Mouse (Mus musculus) left cerebral cortex, adult 2 months (tissue): Measurements from ENCODE around the gene Mmachc. TPM values are rescaled to one million over a fixed set of nuclear protein-coding genes. Genes with fewer than 3 reads are reported as not detected.
A peak's percentile ranks its signal among the peaks of the same experiment; 100 is the strongest.
"Not testable (repeated sequence)": the region's sequence is repeated elsewhere in the genome, so short reads cannot be mapped to it uniquely, and the experiment has no call there.

ENCODE experiments used
- DNase-seq, 2 experiments: peaks; one replicate each; pipeline ENCODE4 v3.0.0; 2021 to 2022; ENCODE audit warnings: low spot score in 2 of 2, mixed read lengths in 1 of 2; ENCODE audit errors: extremely low spot score in 1 of 2
- H3K27ac ChIP-seq: fragments of 200-600 bp; 2 replicates; pipeline ENCODE4 v1.8.1; 2022
- H3K4me3 ChIP-seq: fragments of 200-600 bp; 2 replicates; pipeline ENCODE4 v1.8.1; 2022
- CTCF ChIP-seq: fragments of 200-600 bp; IDR thresholded peaks from 2 replicates; pipeline ENCODE4 v1.8.1; 2022; ENCODE audit warnings: antibody characterized with exemption, mild to moderate bottlenecking, moderate library complexity
- intact Hi-C: fragments of 180-260 bp; cut with DNase I; formaldehyde crosslinking; loops from one replicate; pipeline ENCODE4 v1.15.1; 2025
- total RNA-seq, 2 experiments: library from RNA; stranded (reverse); gene quantifications; 2 replicates each; pipeline ENCODE4 v1.2.3; 2021

Gene Mmachc
- total RNA-seq, 2 experiments from 2014 or later = 15.2 to 15.4 TPM

DNA sequence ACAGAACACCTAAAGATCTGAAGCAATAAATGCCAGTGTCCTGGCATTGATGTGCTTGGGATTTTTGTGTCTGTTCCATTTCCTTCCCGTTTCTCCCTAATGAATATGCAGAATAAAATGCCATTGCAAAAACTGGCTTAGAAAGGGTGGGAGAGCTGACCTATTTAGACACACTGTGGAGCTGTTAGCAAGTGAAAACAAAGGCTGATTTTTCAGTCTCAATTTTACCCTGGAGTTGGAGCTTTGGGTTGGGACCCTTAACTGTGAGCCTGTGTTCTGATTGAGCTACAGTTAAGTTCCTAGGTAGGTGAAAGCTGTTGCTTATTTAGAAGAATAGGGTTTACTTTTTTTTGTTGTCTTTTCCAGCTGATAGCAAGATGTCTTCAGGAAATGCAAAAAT is 21.2 kb downstream of the Mmachc start:
- H3K4me3 ChIP-seq = peak overlapping the region; percentile 72
- DNase-seq = no peak
- intact Hi-C loops = no loop called here
- H3K27ac ChIP-seq = peak overlapping the region; percentile 57
- no peak for TF ChIP-seq CTCF

DNA sequence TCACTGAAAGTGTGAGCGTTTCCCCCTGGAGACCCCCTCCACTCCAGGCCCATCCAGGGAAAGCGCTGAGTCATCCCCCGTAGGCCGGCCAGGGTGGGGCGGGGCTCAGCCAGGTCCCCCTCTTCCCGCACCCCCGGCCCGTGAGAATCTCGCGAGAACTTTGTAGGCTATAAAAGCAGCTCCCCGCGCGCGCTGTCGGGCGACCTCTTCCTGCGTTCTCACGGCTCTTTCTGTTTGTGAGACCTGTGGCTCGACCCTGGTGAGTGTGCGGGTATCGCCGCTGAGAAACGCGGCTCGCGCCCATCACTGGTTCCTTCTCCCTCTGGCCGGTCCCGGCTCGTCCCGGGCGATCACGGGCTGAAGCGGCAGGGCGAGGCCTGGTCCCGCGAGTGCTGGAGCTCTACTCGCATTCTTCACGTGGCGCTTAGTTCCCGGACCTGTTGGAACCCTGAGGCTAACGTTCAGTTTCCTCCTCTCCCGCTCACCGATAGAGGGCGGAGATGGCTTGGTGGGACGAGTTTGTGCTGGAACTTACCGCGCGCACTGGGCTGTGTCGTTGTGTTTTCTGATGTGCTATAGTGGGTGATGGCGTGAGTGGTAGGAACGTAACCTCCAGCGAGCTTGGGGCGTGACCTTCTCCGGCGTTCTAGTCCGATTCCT is 22.7 kb downstream of the Mmachc start, which contains the start of gene Prdx1:
Gene Prdx1, plus strand, starts transcription at position 143 of the 660 bp plus-strand sequence.
- DNase-seq = peak; percentile 86 to 90
- intact Hi-C loops = loop anchor here (2.0 kb wide), 1 partner anchor 35 kb away; the partner anchor contains the start of gene Akr1a1
- peak within 1 kb of the TSS; percentile 93 for H3K27ac ChIP-seq
- peak within 1 kb of the TSS; percentile 72 for H3K4me3 ChIP-seq
- peak; percentile 79 for TF ChIP-seq CTCF

DNA sequence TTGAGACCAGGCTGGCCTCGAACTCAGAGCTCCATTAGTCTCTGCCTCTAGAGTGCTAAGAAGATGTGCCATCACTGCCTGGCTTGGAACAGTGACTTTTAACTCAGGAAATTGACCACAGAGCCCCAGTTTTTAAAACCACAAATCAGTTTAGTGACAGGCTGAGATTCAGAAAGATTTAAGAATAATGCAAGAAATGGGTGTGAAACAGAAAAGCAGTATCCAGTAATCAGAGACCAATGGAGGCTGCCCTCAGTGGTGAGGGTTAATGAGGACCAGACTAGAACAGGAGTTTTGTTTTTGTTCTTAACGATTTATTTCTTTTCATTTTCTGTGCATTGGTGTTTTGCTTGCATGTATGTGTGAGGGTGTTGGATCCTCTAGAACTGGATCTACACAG is 23.5 kb downstream of the Mmachc start:
- intact Hi-C loops = loop anchor here (2.0 kb wide), 1 partner anchor 34 kb away; the partner anchor contains the start of gene Akr1a1
- Histone ChIP-seq H3K4me3 (no peak overlapping the region), H3K27ac (peak overlapping the region; percentile 93)
- TF ChIP-seq CTCF = no peak
- no peak for DNase-seq

DNA sequence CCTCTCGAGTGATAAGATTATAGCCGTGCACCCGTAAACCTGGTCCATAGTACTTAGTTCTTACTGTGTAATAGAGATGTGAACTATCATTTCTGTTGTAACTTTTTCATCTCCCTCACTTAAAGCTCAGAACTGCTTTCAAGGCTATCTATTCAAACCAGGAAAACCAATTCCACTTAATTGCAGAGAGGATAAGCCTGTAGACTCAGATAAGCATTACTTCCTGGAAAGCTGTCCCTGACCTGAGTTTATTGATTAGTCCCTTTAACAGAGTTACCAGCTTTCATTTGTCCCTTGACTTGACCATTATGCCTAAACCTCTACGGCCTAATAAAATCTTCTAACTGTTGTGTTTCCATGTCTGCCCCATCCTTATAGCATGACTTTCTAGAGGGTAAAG is 24.2 kb downstream of the Mmachc start:
- no peak overlapping the region for H3K27ac ChIP-seq
- TF ChIP-seq CTCF = no peak
- intact Hi-C loops = loop anchor here (2.0 kb wide), 1 partner anchor 33 kb away; the partner anchor contains the start of gene Akr1a1
- no peak for DNase-seq
- H3K4me3 ChIP-seq = no peak overlapping the region

DNA sequence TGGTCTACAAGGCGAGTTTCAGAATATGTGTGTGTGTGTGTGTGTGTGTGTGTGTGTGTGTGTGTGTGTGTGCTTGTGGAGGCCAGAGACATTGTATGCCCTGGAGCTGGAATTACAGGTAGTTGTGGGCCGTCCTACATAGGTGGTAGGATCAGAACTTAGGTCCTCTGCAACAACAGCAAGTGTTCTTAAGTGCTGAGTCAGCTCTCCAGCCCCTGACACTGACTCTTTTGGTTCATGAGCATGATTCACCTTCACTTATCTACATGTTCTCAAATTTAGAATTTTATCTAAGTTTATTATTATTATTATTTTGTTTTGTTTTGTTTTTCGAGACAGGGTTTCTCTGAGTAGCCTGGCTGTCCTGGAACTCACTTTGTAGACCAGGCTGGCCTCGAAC is 27.7 kb downstream of the Mmachc start:
- intact Hi-C loops, DNase-seq, H3K4me3 ChIP-seq, H3K27ac ChIP-seq: not testable (repeated sequence)

DNA sequence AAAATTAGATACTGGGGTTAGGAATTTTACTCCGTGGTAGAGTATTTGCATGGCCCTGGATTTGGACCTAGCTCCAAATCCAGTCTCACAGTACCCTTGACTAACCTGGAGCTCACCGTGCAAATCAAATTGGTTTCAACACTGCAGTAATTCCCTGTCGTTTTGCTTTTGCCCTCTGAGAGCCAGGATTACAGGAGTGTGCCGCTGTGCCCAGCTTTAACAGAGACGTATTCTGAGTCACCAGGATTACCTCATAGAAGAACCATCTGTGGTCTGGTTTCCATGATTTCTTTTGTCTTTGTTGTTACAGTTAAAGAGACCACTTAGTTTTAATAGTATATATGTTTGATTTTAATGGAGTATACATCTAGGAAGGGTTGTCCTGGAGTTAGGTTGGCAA is 29.1 kb downstream of the Mmachc start:
- Histone ChIP-seq H3K4me3 (no peak overlapping the region), H3K27ac (no peak overlapping the region)
- no peak for DNase-seq
- TF ChIP-seq CTCF = no peak
- intact Hi-C loops = no loop called here

DNA sequence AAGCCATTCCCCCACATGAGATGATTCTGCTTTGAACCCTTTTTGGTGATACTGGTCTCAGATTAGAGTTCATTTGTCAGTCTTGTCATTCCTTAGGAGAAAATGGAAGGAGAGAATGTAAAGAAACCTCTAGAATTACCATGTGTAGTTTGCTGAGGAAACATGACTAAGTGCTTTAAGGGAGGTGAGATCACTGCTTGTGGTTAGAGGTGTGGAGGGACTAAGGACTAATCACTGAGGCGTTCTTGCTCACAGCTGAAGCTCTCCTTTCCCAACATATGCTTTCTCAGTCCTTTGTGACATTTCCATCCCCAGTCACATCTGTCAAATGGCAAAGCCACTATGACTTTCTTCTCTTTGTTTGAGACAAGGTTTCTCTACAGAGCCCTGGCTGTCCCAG is 30.4 kb downstream of the Mmachc start:
- TF ChIP-seq CTCF = no peak
- H3K4me3 ChIP-seq = no peak overlapping the region
- DNase-seq = no peak
- H3K27ac ChIP-seq = no peak overlapping the region
- intact Hi-C loops = no loop called here

DNA sequence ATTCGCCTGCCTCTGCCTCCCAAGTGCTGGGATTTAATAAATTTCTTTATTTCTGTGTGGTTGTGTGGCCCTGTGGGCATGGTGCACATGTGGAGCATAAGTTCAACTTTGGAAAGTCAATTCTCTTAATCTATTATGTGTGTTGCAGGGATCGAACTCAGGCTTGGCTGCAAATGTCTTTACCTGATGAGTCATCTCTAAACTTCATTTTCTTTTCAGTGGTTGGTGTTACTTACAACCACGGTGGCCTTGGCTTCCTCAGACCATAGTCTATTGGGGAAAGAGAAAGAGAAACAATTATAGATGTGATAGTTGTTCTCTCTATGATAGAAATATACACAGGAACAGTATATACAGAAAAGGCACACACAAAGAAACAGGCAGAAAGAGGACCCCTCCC is 32.2 kb downstream of the Mmachc start:
- TF ChIP-seq CTCF = no peak
- H3K4me3 ChIP-seq = no peak overlapping the region
- no peak for DNase-seq
- intact Hi-C loops = no loop called here
- no peak overlapping the region for H3K27ac ChIP-seq

DNA sequence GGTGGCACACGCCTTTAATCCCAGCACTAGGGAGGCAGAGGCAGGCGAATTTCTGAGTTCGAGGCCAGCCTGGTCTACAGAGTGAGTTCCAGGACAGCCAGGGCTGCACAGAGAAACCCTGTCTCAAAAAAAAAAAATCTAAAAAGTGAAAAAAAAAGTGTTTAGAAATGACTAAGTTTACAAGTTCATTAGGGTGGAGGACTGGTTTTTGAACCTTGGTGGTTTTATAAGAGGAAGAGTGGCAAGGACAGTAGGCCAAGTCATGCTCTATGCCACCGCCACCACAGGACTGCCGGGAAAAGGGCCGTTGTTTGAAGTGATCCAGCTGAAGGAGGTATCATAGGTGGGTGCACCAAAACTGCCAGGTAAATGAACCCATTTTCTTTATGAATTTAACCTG is 33.4 kb downstream of the Mmachc start:
- H3K27ac ChIP-seq, intact Hi-C loops, DNase-seq, H3K4me3 ChIP-seq: not testable (repeated sequence)

DNA sequence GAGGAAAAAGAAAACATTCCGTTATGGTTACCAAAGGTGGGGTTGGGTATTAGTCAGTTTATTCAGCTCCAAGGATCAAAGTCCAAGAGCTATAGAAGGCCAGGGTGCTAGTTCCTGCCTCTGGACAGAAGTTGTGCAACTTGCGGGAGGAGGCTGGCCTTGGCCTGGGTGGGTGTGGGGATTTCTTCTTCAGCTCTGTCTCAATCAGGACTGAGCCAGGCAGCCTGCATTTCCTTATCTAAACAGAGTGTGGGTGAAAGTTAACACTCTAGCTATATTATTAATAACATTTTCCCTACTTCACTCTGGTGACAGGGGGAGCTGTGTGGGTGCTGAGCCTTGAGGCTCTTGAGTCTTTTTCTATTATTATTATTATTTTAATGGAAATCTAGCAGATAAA is 35.4 kb downstream of the Mmachc start:
- Histone ChIP-seq H3K4me3 (no peak overlapping the region), H3K27ac (no peak overlapping the region)
- intact Hi-C loops = no loop called here
- DNase-seq = no peak
- TF ChIP-seq CTCF = no peak

DNA sequence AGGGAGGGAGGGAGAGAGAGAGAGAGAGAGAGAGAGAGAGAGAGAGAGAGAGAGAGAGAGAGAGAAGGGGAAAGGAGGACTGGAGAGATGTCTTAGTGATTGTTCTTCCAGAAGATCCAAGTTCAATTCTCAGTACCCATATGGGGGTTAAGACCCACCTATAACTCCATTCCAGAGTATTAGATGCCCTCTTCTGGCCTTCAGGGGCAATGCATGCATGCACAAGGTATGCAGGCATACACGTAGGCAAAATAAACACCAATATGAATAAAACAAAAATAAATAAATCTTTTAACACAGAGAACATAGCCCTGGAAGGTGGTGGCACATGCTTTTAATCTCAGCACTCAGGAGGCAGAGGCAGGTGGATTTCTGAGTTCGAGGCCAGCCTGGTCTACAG is 38.9 kb downstream of the Mmachc start:
- intact Hi-C loops = no loop called here
- TF ChIP-seq CTCF = peak; percentile 44
- DNase-seq = no peak
- H3K27ac ChIP-seq = no peak overlapping the region
- H3K4me3 ChIP-seq = no peak overlapping the region

DNA sequence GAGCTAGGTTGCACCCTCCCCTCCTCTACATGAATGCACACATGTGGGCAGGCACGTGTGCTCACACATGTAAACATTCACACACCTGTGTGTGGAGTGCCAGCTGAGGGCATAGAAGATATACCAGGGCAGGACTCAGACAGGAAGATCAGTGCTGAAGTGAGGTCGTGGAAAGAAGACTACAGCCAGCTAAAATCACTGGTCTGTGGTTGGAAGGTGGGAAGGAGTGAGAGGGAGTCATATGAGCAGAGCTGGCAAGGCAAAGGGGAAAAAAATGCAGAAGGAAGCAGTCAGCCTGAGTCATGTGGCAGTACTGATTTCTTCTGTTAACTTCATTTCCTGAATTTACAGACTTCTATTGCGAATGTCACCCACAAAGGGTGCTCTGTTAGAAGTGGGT is 40.1 kb downstream of the Mmachc start:
- no peak for DNase-seq
- no peak for TF ChIP-seq CTCF
- Histone ChIP-seq H3K4me3 (no peak overlapping the region), H3K27ac (no peak overlapping the region)
- intact Hi-C loops = no loop called here

DNA sequence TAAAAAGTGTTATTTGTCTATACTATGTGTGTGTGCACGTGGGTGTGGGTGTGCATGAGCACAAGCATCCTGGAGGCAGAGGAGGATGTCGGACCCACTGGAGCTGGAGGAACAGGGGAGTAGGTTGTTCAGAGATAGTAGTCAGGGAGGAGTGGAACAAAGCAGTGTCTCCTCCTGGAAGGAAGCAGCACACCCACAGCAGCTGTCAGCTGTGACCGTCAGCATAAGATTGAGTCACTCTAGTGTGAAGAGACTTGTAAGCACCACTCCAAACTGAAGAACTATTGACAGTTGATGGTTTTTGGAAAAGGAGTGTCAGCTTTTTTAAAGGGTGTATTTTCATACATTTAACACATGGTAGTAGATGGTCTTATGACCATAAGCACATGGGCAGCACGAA is 41.6 kb downstream of the Mmachc start:
- no peak overlapping the region for H3K4me3 ChIP-seq
- intact Hi-C loops = no loop called here
- H3K27ac ChIP-seq = no peak overlapping the region
- DNase-seq = no peak
- no peak for TF ChIP-seq CTCF
